Mouse (Mus musculus) leukemia stem cell, adult 10-12 weeks (primary cell): ENCODE measurements around the gene Trim23. TPM values are rescaled to one million over a fixed set of nuclear protein-coding genes. Genes with fewer than 3 reads are reported as not detected.

ENCODE experiments used
- polyA plus RNA-seq: library from polyadenylated mRNA; stranded (reverse); fragments of >175 nt; gene quantifications from 2 replicates; pipeline ENCODE4 v1.2.3, GENCODE M21; 2012; ENCODE audit warnings: low replicate concordance

The Trim23 gene
- polyA plus RNA-seq = 0.26 and 1.3 TPM in 2 replicates

GRCm38 (mm10) chr13:104178650-104179121 lies at the start of gene Trim23:
Gene Trim23 (plus strand): TSS chr13:104178797.

DNA sequence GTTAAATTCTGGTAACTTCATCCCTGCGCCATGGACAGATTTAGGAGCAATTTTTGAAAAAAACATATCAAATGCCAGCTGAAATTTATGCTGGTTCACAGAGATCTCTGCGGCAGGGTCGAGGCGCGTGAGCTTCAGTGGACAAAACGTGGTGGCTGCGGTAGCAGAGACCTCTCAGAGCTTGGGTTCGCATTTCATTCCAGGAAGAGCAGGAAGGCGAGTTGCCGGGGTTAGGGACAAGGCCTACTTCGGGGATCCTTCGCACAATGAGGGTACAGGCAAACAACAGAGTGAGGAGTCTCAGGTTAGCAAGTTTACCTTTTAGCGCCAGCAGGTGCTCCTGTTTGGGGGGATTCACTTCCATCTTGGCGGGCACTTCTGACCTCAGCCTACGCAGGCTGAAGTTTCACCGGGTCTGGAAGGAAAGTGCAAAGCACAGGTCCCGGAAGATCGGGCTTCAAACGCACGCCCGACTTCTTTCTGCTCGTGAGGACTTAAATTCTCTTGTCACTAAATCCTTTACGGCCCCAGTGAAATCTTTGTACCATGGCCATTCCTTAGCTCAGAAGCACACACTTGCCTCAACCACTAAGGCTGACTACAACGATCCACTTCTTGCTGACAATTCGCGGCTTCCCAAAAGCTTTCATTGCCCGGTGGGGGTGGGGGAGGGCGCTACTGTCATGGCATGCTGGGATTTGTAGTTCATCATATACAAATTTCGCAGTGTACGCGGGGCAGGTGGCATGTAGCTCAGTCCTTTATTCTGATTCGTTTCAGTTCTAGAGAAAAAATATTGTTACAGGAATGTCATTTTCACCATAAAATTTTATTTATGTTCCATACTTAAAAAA lies 574 bp upstream of the Trim23 start, which contains the start of gene Trappc13:
Gene Trappc13 (minus strand): TSS at position 674 of the 854 bp plus-strand sequence.

GRCm38 (mm10) chr13:104228384-104229066 lies 49.9 kb downstream of the Trim23 start, which contains the start of the genes Cenpk and Ppwd1:
Gene Cenpk (plus strand): TSS chr13:104228611.
Gene Ppwd1 (minus strand): TSS chr13:104228843.

Other genes with a start within 250 kb of the Trim23 start
- 9.3 and 12.6 TPM in 2 replicates for gene Nln, start 69.2 kb upstream of the Trim23 start, polyA plus RNA-seq
- gene Sgtb, start 69.1 kb upstream of the Trim23 start, polyA plus RNA-seq = 0.40 TPM in 1 of 2 replicates, not detected in the other
- 0.57 and 1.9 TPM in 2 replicates for gene Trappc13, start 328 bp upstream of the Trim23 start, polyA plus RNA-seq
- 0.73 TPM in 1 of 2 replicates, not detected in the other for gene Cenpk, start 49.8 kb downstream of the Trim23 start, polyA plus RNA-seq
- gene Ppwd1, start 50.0 kb downstream of the Trim23 start, polyA plus RNA-seq = 0.89 and 2.4 TPM in 2 replicates
- 0.10 and 0.43 TPM in 2 replicates for gene Adamts6, start 109.0 kb downstream of the Trim23 start, polyA plus RNA-seq